Mouse (Mus musculus) ES-CJ7 (cell line): ENCODE results near the gene Skor1.
A peak's percentile ranks its signal among the peaks of the same experiment; 100 is the strongest.

ENCODE experiments used
- DNase-seq: peaks from one replicate; pipeline ENCODE4 v3.0.0; 2011; ENCODE audit warnings: low read depth, low spot score

The Skor1 gene

DNA sequence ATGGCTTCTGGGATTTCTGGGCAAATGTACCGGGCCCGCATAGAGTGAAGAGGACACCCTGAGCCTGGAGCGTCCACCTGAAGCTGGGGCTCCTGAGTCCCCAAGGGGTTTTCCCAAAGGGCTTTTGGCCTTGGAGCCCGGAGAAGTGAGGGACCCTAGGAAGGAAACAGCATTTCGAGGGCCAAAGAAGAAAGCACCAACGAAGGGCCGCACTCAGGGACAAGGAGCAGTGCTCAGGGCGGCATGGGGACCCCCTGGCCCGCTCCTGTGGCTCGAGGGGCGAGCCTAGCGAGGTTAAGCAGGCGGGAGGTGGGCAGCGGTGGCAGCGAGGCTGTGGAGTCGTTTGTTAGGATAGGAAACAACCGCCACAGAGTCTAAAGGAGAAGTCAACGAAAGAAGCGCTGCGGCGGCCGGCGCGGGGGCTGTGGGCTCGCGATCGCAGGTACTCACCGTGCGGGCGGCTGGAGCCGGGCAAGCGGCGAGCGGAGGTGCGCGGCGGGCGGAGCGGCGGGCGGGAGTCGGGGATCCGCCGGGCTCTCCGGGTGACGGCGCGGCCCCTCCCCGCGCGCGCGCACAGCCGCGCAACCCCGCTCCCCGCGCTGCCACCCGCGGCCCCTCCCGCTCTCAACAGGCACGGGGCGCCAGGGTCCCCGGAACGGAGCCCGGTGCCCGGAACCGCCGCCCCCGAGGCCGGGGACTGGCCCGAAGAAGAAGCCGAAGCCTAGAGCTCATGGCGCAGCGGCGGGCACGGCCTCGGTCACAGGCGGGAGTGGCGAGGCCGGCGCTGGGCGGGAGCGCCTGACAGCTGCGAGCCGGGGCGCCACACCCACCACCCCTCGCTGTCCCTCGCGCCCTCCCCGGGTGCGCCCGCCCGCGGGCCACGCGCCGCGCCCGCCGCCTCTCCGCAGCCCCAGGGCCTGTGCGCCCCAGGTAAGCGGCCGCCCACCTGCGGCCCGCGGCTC lies at the start of gene Skor1:
Skor1 (minus strand) TSS at position 552 of the 962 bp plus-strand sequence.
- DNase-seq = peak; percentile 22

DNA sequence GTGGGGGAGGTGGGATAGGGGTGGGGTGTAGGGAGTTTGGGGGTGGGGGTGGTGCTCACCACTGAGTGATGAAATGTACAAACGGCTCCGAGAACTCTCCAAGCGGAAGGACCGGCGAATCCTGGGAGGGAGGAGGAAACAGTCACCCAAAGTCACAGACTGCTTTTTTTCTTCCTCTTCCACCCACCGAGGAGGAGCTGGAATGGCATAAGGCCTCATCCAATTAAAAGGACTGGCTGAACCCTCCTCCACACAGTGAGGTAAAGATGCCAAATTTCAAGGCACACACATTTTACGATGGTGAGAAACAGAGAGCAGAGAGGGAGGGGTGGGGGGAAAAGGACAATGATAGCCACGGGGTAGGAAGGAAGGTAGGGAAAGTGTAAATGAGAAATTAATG lies 48.5 kb upstream of the Skor1 start:
- peak; percentile 22 for DNase-seq

DNA sequence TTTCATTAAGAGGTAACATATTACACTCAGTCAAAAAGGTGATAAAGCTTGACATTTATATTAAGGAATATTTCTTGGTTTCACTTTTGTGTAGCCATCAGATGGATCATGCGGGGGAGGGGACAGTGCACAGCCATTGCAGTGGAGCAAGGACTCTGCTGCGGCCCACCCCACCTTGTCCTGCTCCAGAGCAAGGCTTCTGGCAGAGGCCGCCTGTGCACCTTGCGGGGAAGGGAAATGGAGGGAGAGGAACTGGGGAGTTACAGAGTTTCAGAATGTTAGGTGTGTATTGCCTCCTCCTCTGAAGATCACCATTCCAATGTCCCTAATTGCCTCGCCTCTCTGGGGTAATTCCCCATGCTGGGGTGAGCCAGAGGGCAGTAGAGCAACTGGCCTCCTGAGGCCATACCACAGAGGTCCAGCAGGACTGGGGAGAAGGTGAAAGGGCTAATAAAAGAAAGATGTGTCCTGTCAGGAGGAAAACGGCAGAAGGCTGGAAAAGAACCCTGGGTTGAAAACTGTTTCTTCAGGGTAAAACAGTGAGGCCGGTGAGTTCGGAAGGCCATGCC lies 47.4 kb upstream of the Skor1 start:
- DNase-seq = no peak

DNA sequence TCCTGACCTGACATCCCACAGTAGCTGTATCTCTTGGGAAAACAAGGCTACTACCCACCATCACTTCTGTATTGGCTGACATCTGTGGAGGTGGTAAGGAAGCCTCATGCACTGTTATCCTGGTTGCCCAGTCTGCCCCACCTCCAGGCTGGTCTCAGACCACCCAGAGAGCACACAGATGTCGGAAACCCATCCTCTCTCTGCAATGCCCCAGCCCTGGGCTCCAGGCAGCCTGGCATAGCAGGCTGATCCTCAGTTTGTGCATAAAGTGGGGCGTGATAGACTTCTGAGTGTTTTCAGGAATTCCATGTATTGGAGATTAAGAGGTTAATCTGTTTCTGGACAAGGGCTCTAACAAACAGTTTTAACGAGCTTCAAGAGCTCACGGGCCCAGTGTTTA lies 46.8 kb upstream of the Skor1 start:
- DNase-seq = no peak

DNA sequence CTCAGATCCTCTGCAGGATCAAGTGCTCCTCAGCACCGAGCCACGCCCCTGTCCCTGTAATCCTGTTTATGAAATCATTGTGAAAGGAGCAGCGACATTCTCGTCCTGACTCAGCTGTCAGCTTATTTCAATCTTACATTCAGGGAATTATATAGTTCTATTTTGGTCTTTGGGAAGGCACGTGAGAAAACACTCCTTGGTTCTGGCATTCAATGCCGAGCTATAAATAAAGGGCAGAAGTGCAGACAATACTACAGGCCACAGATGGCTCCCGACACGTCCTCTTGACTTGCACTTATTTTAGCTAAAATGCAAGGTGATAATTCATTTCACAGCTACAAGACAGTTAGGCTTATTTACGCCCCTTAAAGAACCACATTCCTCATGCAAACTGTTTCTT lies 46.0 kb upstream of the Skor1 start:
- no peak for DNase-seq

DNA sequence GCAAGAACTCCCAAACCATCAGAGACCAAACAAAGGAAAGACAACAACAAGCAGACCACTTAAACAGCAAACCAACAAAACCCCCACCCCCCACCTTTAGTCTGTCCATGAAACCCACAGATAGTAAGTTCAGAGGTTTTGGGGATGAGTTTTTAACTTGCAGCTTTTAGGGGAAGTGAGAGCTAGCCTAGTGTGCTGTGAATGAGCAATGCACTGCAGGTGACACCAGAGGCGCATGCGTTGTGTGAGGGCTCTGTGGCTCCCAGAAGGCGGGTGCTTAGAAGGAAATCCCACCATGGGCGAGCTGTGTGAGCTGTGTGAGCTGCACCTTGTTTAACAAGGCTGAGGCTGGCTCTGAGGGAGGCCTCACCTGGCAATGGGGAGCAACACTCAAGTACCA lies 44.0 kb upstream of the Skor1 start:
- no peak for DNase-seq

DNA sequence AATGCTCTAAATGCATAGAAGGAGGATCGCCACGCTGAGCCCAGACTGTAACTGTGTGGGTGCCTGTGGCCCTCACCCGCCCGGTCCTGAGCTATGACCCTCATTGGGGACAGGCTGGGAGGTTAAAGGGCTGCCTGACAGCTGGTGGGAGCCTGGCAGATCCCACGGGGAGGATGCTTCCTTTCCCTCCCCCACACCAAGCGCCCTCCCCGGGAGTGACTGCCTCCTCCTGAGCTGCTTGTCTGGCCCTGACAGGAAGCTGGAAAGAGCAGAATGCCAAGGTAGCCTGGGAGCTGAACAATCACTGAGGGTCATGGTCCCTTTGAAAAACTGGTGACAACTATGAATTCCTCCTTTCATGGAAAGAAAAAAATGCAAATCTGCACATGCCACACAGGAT lies 38.5 kb upstream of the Skor1 start:
- no peak for DNase-seq

DNA sequence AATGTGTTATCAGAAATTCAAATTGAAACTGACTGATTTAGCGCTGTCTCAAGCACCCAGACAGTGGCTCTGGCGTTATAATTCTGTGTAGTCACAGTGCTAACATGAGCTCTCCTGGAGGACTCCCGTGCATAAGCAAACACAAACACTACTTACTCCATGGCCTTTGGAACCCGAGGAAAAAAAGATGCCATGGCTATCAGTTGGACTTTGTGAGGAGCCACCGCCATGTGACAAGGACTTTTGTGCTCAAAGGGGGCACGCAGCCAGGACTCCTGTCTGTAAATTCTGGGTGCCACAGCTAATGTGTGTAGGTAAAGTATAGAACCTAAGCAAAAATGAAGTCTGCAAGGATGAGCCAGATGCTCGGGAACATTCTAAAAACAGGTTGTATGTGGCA lies 36.5 kb upstream of the Skor1 start:
- no peak for DNase-seq

DNA sequence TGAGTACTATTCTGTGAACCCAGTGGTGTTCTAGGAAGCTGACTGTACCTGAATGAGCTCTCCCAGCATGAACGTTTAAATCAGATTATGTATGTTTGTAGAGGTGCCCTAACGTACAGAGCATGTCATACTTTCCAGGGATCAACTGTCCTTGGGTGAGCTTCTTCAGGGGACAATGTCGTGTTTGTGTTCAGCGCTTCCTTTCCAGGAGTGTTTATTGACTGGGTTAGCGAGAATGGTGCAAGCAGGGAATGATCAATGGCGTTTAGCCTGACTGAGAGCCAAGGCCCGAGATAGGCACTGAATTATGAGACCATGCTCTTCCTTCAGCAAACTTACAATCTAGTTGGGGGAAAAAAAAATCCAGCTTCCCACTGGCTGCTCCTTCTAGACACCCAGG lies 35.1 kb upstream of the Skor1 start:
- DNase-seq = no peak

DNA sequence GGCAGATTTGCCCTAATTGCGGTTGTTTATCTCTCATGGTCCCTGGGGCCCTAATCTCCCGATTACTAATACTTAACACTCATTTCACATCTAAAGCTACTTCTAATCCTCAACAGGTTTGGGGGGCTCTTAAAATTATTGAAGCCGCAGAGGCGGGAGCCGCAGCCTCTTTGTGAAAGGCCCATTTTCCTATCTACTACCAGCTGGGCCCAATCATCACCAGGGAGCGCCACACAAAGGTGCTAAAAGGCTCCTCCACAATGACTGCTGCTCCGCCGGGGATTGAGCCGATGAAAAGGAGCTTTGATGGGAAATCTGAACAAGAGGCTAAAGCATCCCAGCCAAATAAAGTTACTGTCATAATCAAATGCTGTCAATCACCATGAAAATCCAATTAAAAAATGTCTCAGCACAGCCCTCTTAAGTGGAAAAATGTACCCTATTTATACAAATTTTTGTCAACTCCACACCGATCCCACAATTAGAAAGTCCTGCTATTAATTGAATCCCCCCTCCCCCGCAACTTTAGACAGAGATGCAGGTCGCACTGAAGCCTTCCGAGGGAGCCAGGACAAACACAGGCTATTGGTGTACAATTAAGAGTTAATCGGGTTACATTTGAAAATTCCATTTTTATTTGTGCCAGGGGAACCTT lies 33.7 kb upstream of the Skor1 start:
- DNase-seq = no peak

DNA sequence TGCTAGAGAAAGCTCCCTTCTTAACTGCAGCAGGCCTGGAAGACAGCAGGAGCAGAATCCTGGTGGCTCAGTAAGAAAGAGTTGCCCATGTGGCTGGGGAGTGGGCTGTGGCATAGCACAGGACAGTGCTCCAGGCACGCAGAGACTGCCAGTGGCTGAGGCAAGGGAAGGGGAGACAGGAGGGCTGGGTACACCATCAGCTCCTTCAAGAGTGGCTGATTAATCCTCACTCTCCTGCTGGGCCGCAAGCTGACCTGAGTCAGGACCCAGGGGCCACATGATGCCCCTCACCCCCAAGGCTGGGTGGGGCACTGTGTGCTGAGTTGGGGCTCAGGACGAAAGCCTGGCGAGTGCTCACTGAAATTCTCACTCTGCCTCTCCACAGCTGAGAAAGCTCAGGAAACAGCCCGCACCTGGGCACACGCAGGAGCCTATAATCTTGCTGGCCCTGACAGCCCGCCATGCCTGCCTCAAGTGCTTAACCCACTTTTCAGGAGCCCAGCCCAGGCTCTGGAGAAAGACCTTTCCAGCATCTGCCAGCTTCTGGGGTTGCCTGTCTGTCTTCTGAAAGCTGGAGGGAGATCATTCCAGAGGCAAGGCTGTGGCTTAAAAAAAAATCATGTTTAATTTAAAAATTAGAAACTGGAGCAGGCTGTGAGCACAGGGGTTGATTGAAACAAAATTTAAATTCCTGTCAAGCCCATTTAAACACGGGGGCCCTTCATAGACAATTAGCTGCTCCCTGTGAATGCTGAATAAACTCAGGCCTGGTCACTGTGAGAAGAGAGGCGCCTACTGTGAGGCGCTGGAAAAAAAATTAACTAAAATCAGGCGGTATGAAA lies 32.8 kb upstream of the Skor1 start:
- DNase-seq = no peak

DNA sequence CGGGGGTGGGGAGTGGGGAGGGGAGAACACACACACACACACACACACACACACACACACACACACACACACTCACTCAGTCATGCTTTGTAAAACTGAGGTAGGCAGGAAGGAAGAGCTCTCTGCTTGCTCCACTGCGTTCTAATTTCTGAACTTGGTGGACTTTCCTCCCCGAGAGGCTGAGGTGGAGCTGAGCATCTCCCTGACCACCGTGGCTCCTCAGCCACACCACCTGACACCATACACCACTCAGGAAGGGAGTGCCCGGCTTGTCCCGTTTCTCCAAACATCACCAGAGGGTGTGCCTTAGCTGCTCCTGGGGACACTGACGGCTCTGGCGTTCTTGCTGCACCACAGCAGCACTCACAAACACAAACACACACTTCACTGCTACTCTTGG lies 29.5 kb upstream of the Skor1 start:
- no peak for DNase-seq

DNA sequence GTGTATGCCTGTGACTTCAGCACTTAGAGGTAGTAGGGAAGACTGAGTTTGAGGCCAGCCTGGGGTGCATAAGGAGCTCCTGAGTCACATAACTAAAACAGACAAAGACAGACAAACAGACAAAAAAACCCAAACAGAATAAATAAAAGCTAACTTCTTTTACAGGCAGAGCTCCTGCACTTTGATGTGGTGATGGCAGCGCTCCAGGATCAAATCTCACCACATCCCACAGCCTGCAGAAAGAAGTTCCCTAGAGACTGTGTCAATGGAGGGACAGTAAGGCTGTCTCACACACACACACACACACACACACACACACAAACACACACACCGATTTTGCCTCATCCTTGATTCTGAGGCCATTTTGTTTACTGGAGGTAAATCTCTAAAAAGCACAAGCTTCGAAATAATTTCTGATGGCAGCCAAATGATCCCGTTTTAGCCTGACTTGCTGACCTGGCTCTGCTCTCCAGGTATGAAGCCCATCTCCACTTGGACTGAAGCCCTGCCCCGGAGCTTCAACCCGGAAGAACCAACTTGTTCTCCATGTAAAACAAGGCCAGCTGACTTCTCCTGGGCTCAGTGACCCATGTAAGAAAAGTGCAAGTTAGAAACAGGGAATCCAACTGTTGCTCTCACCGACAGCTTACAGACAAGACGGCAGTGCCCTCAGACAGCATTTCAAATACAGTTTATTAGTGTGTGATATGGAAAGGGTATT lies 25.4 kb upstream of the Skor1 start:
- no peak for DNase-seq

DNA sequence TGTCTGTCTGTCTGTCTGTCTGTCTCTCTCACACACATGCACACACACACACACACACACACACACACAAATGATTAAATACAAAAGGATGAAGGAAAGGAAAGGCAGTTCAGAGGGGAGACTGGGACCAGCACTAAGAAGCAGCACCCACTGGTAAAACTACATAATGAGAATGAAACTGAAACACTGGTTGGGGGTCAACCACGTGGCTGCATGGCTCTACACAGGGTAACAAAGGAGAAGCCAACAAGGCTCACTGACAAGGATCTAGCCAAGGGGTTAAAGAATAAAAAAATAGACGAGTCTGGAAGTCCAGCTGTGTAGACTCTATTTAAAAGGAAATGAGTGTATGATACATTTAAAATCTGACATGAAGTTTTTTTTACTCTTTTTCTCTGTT lies 23.2 kb upstream of the Skor1 start:
- DNase-seq = no peak

DNA sequence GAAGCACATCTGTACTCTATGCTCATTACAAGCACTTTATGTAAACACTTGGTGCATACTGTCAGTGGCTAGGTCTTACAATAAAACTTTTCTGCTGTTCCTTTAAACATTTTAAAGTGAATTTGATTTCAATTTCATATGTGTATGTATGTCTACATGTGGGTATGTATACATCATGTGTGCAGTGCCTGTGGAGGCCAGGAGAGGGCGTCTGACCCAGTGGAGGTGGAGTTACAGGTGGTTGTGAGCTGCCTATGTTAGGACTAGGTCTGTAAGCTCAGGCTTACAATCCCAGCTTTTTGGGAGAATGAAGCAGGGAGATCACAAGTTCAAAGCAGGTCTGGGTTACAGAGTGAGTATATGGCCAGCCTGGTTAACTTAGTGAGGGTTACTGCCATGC lies 20.4 kb upstream of the Skor1 start:
- DNase-seq = no peak

DNA sequence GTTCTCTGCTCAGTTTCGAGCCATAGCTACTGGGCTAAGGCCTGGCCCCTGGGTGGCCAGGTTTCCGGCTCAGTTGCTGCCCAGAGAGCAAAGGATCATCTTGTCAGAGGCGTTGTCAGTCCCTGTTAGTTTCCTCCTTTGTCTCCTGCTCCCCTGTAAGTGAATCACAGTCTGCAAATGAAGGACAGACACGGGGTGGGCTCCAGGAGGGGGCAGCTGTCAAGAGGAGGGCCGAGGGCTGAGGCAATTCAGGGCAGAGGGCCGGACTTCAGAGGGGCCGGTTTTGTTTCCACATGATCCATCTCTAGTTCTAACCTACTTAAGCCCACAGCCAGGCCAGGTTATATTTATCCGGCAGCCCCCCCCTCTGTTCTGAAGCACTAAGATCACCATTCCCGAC lies 16.3 kb upstream of the Skor1 start:
- DNase-seq = no peak

DNA sequence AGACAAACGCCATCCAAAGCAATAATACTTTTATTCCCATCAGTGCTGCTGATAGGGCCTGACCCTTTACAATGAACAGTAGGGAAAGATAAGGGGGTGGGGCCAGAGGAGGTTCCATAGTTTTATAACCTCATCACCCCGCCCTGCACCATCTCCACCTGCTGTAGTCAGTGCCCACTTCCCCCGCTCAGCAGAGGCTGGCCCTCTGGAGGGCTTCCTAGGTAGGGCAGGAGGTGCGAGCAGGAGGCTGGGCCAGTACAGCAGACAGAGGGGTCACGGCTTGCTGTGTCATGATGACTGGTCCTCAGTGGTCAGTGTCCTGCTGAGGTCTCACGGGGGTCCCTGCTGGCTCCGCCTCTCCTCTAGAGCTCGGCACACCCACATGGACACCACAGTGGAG lies 15.0 kb upstream of the Skor1 start:
- peak; percentile 20 for DNase-seq

DNA sequence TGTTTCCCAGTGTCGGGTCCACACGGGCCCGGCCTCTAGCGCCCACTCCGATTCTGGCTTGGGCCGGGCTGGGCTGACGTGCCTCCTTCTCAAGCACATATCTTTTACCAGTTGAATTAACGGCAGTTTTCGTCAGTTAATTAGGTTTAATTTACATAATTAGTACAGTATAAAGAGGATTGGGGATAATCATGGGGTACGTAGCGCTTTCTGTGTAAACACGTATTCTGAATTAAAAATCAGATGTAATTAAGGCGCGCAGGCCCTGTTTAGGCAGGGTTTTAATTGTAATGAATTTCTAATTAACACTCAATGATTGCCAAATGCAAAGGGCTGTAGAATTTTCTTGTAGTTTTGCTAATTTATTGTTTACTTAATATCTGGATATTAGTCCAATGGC lies 3.2 kb upstream of the Skor1 start:
- no peak for DNase-seq

DNA sequence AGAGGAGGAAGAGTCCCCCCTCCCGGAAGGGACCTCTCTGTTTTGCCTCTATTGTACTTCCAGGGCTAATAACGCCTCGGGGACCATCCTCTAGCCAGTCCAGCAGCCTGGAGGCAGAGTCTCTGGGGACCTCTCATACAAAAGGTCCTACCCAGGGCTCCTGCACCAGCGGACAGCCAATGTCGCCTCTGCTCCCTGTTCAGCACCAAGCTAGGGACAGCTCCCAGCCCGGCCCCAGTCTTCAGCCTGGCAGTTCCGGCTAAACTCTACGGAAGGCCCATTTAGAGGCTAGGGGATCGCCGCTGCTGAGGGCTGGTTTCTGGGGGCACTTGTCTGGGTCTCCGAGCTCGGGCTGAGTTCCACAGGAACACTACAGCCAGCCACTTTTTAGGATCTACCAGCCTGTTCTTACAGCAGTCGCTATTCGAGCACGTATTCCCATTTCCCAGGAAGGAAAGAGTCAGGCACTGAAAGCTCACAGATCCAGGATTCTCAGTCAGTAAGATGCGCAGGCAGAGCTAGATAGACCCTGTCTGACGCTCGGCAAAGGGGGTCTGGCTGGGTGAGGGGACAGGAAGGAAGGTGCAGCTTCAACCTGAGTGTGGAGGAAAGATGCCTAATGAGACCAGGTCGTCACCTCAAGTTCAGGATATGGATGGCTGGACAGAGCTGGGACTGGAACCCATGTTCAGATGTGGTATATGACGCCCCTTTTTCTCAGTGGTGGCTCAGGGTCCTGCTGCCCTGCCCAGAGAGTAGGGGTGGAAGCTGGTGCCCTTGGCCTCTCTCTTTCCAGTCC lies 2.5 kb upstream of the Skor1 start:
- peak; percentile 77 for DNase-seq

DNA sequence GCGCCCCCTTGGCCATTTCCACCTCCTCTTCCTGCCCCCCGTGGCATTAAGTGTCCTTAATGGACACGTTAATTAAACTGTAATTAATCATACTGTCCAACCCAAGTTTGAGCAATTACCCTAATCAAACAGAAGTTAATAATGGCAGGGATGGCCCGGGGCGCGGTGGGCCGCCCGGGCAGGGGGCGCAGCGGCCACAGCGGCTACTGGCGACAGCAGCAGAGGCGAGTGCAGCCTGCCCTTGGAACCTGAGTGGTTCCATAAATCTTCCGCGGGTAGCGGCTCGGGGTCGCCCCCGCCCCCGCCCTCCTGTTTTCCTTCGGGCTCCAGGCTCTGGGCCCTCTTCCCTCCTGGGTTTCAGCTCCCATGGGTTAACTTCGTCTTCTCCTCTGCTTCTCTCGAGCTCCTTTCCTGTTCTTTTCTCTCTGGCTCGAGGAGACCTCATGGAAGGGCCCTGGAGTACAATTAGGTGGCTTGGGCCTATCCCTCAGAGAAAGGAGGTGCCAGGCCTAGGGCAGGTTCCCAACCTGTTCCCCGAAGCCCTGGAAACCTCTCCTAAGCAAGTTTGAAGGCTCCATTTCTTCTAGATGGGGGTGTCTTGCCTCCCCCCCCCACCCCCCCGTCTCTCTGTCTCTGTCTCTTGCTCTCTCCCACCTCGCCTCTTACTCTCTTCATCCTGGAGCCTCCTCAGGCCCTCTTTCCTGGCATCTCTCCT lies 1.5 kb upstream of the Skor1 start:
- DNase-seq = no peak
